Mouse (Mus musculus) gastrocnemius, postnatal 10 days (tissue): ENCODE results near the gene Lgi4. TPM values are rescaled to one million over a fixed set of nuclear protein-coding genes. Genes with fewer than 3 reads are reported as not detected.
A peak's percentile ranks its signal among the peaks of the same experiment; 100 is the strongest.

ENCODE experiments used
- DNase-seq: peaks from one replicate; pipeline ENCODE4 v3.0.0; 2021; ENCODE audit warnings: mixed read lengths
- microRNA-seq, 2 experiments: library from miRNA; unstranded; fragments of <30 nt; microRNA quantifications; one replicate each; pipeline ENCODE4 v1.2.0; 2021
- total RNA-seq, 2 experiments: library from RNA; stranded (reverse); gene quantifications; 2 replicates each; pipeline ENCODE4 v1.2.3; 2021

Gene Lgi4
- total RNA-seq, 2 experiments from 2014 or later: 8.4 to 9.9 TPM

GRCm38 (mm10) chr7:31105061-31105768 is 46.1 kb downstream of the Lgi4 start:
- DNase-seq: peak; percentile 84

GRCm38 (mm10) chr7:31106166-31106565 is 47.0 kb downstream of the Lgi4 start:
- no peak for DNase-seq

- DNase-seq: no peak
These were observed 48.6 kb downstream of the Lgi4 start for GRCm38 (mm10) chr7:31107781-31108180.

- peak; percentile 72 for DNase-seq
These were observed 49.9 kb downstream of the Lgi4 start for GRCm38 (mm10) chr7:31109091-31109490.

- no peak for DNase-seq
These were observed 50.7 kb downstream of the Lgi4 start for GRCm38 (mm10) chr7:31109796-31110195.

GRCm38 (mm10) chr7:31110861-31111385 is 51.8 kb downstream of the Lgi4 start:
- no peak for DNase-seq

- DNase-seq: no peak
These were observed 52.9 kb downstream of the Lgi4 start for GRCm38 (mm10) chr7:31112036-31112435.

GRCm38 (mm10) chr7:31113800-31114199 is 54.7 kb downstream of the Lgi4 start:
- DNase-seq: no peak

- DNase-seq: no peak
These were observed 55.5 kb downstream of the Lgi4 start for GRCm38 (mm10) chr7:31114646-31115045.

- no peak for DNase-seq
These were observed 56.0 kb downstream of the Lgi4 start, which contains the start of gene Hpn for GRCm38 (mm10) chr7:31115182-31115581. Gene Hpn, minus strand, starts transcription at chr7:31115290.

- DNase-seq: peak; percentile 65
These were observed 56.5 kb downstream of the Lgi4 start for GRCm38 (mm10) chr7:31115587-31116043.

- DNase-seq: no peak
These were observed 57.6 kb downstream of the Lgi4 start for GRCm38 (mm10) chr7:31116721-31117145.

GRCm38 (mm10) chr7:31117465-31117864 is 58.3 kb downstream of the Lgi4 start:
- no peak for DNase-seq

- DNase-seq: peak; percentile 65
These were observed 59.3 kb downstream of the Lgi4 start for GRCm38 (mm10) chr7:31118486-31118885.

- no peak for DNase-seq
These were observed 60.4 kb downstream of the Lgi4 start for GRCm38 (mm10) chr7:31119556-31119955.

Small RNA genes within 50 kb of the gene (microRNA-seq; reads per million reads assigned to microRNA genes)
- 0 reads per million in 2 experiments for gene Mir7050

Other genes starting within 250 kb of the Lgi4 start
- 1 to 10 TPM in 1 of 2 experiments, under 1 TPM in 1; 0.56 to 1.2 TPM for gene Ffar2, start 235.6 kb upstream of the Lgi4 start, total RNA-seq
- not detected for gene Ffar3, start 203.2 kb upstream of the Lgi4 start, total RNA-seq
- not detected for gene Ffar1, start 197.8 kb upstream of the Lgi4 start, total RNA-seq
- gene Cd22, start 179.0 kb upstream of the Lgi4 start, total RNA-seq: 1 to 10 TPM in 1 of 2 experiments, not detected in 1; 2.3 TPM
- gene Mag, start 144.5 kb upstream of the Lgi4 start, total RNA-seq: 10 to 100 TPM in 1 of 2 experiments, 1 to 10 TPM in 1; 8.4 to 10.4 TPM
- gene Hamp2, start 134.7 kb upstream of the Lgi4 start, total RNA-seq: not detected
- not detected for gene Hamp, start 115.3 kb upstream of the Lgi4 start, total RNA-seq
- 10 to 100 TPM; 76.7 to 78.9 TPM for gene Usf2, start 102.5 kb upstream of the Lgi4 start, total RNA-seq
- gene Lsr, start 85.9 kb upstream of the Lgi4 start, total RNA-seq: under 1 TPM; 0.49 to 0.72 TPM
- gene Fam187b, start 85.6 kb upstream of the Lgi4 start, total RNA-seq: under 1 TPM in 1 of 2 experiments, not detected in 1; 0.18 TPM
- gene Fxyd5, start 16.9 kb upstream of the Lgi4 start, total RNA-seq: 10 to 100 TPM; 10.1 to 21.5 TPM
- gene Fxyd7, start 7.9 kb upstream of the Lgi4 start, total RNA-seq: 1 to 10 TPM; 2.4 to 2.6 TPM
- gene Fxyd1, start 2.1 kb upstream of the Lgi4 start, total RNA-seq: 1,000 to 10,000 TPM; 1,112 to 1,150 TPM
- 1 to 10 TPM; 2.9 TPM for gene Fxyd3, start 17.4 kb downstream of the Lgi4 start, total RNA-seq
- 1 to 10 TPM; 6.8 to 7.8 TPM for gene Hpn, start 55.9 kb downstream of the Lgi4 start, total RNA-seq
- 100 to 1,000 TPM; 303 to 352 TPM for gene Scn1b, start 67.7 kb downstream of the Lgi4 start, total RNA-seq
- gene Gramd1a, start 96.6 kb downstream of the Lgi4 start, total RNA-seq: 10 to 100 TPM; 35.0 to 35.8 TPM
- not detected for gene Scgb2b2, start 231.2 kb downstream of the Lgi4 start, total RNA-seq
- not detected for gene Scgb1b2, start 232.5 kb downstream of the Lgi4 start, total RNA-seq